Mouse (Mus musculus) ES-CJ7 (cell line): Measurements from ENCODE around the gene Fcor.
A peak's percentile ranks its signal among the peaks of the same experiment; 100 is the strongest.

Experiments used
- DNase-seq: peaks from one replicate; pipeline ENCODE4 v3.0.0; 2011; ENCODE audit warnings: low read depth, low spot score

Gene Fcor

GRCm38 (mm10) chr8:3676131-3676992 is 4.2 kb upstream of the Fcor start, which contains the start of gene Trappc5:
Gene Trappc5, plus strand, starts transcription at chr8:3676299.
- DNase-seq: peak; percentile 97

DNA sequence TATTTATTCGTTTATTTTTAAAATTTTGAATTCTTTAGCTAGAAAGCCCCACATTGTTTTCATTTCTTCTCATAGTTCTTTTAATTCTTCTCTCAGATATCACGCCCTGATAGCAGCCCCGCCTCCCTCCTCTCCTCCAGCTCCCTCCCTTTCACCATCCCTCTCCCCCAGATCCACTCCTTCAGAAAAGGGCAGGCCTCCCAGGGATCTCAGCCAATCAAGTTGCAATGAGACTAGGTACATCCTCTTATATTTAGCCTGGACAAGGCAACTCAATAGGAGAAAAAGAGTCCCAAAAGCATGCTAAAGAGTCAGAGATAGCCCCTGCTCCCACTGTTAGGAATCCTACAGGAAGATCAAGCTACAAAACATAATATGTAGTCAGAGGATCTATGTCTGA is 2.5 kb upstream of the Fcor start:
- DNase-seq: no peak

DNA sequence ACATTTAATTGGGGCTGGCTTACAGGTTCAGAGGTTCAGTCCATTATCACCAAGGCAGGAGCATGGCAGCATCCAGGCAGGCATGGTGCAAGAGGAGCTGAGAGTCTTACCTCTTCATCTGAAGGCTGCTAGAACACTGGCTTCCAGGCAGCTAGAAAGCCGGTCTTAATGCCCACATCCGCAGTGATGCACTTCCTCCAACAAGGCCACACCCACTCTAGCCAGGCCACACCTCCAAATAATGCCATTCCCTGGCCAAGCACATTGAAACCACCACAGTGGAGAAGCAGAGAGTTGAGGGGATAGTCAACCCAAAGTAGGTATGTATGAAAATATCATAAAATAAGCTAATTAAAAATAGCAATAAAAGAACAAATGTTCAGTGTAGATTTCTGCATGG is 1.8 kb downstream of the Fcor start:
- DNase-seq: peak; percentile 55

- DNase-seq: no peak
Measured at GRCm38 (mm10) chr8:3665507-3665906, 6.7 kb downstream of the Fcor start, which contains the start of gene Mcemp1. Gene Mcemp1, plus strand, starts transcription at chr8:3665754.

- no peak for DNase-seq
Measured at GRCm38 (mm10) chr8:3664405-3664804, 7.8 kb downstream of the Fcor start.

DNA sequence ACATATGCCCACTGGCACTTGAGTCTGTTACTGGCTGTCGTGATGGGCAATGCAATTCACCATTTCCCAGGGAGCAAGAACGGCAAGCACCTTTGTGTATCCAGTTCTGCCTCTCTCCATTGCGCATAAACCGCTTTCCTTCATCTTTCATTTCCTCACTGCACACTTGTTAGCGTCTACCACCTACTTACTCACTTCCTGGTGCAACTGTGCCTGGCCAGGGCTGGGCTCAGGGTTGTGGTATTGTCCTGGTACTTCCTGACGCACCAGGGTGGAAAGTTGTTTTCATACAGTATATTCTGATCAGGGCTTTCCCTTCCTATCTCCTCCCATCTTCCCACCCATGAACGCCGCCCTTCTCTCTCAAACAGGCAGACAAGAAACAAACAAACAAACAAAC is 11.3 kb downstream of the Fcor start:
- DNase-seq: no peak

DNA sequence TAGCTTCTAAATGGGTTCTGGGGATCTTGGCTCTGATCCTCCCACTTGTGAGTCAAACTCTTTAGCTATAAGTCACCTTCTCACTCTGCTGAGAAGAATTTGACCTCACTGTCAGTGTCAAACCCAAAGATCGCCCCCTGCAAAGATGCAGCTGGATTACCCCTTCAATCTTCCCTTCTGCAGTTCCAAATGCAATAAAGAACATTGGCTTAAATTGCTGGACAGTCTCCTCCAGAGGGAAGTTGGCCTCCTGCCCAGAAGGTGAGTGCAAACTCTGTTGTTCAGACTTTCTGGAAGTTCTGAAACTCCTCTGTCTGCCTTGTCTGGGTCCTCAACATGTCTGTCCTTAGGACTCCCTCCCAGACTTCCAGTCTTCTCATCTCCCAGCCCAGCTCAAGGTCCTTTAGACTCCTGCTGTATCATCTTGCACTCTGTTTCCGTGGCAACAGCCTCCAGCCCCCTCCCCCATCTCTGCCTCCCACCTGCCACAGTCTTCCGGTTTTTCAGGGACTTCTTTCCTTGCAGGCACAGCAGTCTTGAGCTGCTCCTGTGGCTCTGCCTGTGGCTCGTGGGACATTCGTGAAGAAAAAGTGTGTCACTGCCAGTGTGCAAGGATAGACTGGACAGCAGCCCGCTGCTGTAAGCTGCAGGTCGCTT is 15.3 kb downstream of the Fcor start:
- DNase-seq: peak; percentile 42

GRCm38 (mm10) chr8:3655526-3655925 is 16.6 kb downstream of the Fcor start, which contains the start of gene Retn:
Gene Retn, plus strand, starts transcription at chr8:3655770.
- no peak for DNase-seq

- DNase-seq: no peak
Measured at GRCm38 (mm10) chr8:3654726-3655508, 17.2 kb downstream of the Fcor start.

DNA sequence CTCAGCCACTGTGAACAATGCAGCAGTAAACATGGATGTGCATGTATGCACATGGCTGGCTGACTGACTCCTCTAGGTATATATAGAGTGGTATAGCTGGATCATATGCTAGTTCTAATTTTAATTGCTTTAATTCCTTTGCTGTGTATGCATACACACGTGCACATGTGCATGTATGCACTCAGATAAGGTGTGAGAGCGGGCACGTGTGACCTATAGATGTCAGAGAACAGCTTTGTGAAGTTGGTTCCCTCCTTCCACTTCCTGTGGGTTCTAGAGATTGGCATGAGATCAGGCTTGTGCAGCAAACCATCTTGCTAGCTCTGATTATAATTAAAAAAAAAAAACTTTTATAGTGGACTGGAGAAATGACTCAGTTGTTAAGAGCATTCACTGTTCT is 19.3 kb downstream of the Fcor start:
- DNase-seq: no peak

DNA sequence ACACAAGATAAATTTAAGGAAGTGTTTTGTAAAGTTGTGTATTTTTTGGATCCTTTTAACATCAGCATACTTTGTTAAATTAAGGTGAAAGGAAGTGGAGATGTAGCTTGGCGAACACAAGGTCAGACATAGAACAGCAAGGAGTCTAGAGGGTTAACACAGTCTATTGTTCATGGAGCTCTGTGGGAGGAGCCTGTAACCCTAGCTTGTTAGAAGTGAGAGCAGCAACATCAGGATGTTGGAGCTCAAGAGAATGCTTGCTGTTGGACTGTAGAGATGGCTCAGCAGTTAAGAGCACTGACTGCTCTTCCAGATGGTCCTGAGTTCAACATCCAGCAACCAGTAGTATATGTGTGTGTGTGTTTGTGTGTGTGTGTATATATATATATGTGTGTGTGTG is 23.2 kb downstream of the Fcor start:
- DNase-seq: peak; percentile 75

- no peak for DNase-seq
Measured at GRCm38 (mm10) chr8:3648268-3648667, 23.9 kb downstream of the Fcor start.

GRCm38 (mm10) chr8:3647561-3647960 is 24.6 kb downstream of the Fcor start:
- no peak for DNase-seq

GRCm38 (mm10) chr8:3646824-3647531 is 25.2 kb downstream of the Fcor start:
- no peak for DNase-seq

- DNase-seq: peak; percentile 86
Measured at GRCm38 (mm10) chr8:3645804-3646203, 26.4 kb downstream of the Fcor start.

GRCm38 (mm10) chr8:3631478-3631875 is 40.7 kb downstream of the Fcor start:
- DNase-seq: no peak

DNA sequence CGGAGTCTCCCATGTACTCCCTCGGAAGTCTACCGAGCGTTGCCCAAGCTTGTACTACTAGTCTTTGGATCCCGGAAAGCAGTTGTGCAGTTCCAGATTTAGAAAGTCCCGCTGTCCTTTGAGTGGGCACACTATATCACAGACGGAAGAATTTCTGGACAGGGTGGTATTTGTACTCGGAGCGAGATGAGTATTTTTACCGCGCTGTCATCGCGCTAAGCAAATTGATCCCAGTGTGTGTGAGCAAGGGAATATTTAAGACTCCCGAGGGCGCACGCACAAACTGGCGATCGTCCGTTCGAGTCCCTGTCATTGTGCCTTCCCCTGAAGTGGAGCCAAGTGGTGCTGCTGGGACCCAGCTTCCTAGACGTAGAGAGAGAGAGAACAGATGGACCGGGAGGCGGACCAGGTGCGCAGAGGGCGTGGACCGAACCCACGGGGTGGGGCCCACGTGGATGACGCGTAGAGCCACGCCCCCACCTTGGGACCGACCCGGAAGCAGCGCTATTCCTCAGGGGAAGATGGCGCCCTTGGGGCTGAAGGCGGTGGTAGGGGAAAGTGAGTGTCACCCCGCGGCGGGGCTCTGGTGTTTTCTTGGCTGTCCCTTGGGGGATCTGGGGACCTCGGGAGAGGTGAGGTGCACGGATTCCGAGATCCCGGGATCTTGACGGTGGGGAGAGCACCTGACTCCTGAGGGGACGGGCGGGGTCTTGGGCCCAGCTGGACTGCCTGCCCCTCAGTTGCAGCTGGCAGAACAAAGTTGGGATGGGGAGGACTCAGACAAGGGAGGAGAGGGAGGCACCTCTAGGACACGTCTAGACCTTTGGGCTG is 41.3 kb downstream of the Fcor start, which contains the start of gene Stxbp2:
TSS of gene Stxbp2 (plus strand) at position 309 of the 831 bp plus-strand sequence.
- DNase-seq: peak; percentile 89

- DNase-seq: peak; percentile 89
Measured at GRCm38 (mm10) chr8:3628014-3628413, 44.1 kb downstream of the Fcor start.

- no peak for DNase-seq
Measured at GRCm38 (mm10) chr8:3626971-3627370, 45.2 kb downstream of the Fcor start.

DNA sequence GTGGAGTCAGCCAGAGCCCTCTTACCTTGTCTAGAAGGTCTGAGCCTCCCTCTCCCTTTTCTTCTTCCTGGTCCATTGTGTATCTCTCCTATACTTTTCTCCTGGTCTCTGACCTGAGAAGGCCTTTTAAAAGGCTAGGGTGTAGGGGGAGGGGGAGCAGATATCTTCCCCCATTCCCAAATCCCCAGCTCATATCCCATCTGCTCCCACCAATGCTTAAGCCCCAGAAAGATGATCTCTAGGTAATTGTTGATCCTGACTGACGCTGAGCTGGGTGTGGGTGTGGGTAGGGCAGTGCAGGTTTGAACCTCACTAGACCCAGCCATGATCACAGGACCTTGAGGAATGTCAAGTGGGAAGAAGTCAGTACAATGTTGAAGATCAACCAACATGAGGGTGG is 46.7 kb downstream of the Fcor start, which contains the start of gene Pcp2:
TSS of gene Pcp2 (minus strand) at position 101 of the 400 bp plus-strand sequence.
- no peak for DNase-seq
